Mouse (Mus musculus): ENCODE measurements around the gene Pfdn2. TPM values are rescaled to one million over a fixed set of nuclear protein-coding genes. Genes with fewer than 3 reads are reported as not detected.
A peak's percentile ranks its signal among the peaks of the same experiment; 100 is the strongest.
"Not testable (repeated sequence)": the region's sequence is repeated elsewhere in the genome, so short reads cannot be mapped to it uniquely, and the experiment has no call there.

The Pfdn2 gene
- 100 to 1,000 TPM in 1 of 2 experiments, 10 to 100 TPM in 1; 97.9 to 112 TPM for total RNA-seq (2021)
- long read RNA-seq, experiment 1, transcript Pfdn2-202 (4 exons, 1,735 nt): major isoform, 56 of 57 reads
- long read RNA-seq, experiment 1, partial matches to known transcripts: 0 of 57 reads
- long read RNA-seq, experiment 1, other reads (novel, unspliced or antisense): 1 of 57 reads
- long read RNA-seq, experiment 2, transcript Pfdn2-202 (4 exons, 1,735 nt): major isoform, 40 of 44 reads
- long read RNA-seq, experiment 2, partial matches to known transcripts: 1 of 44 reads
- long read RNA-seq, experiment 2, other reads (novel, unspliced or antisense): 2 of 44 reads

GRCm38 (mm10) chr1:171345225-171346094 lies at the start of gene Pfdn2, which contains the start of gene Nit1:
Pfdn2 (plus strand) TSS chr1:171345670.
Nit1 (minus strand) TSS chr1:171345646.
- DNase-seq (ENCODE audit: low spot score in 2 of 2): peak; percentile 79 to 90

- no peak for DNase-seq (ENCODE audit: low spot score in 2 of 2)
These were observed 47.2 kb upstream of the Pfdn2 start for GRCm38 (mm10) chr1:171298226-171298625.

GRCm38 (mm10) chr1:171306157-171306556 lies 39.3 kb upstream of the Pfdn2 start:
- DNase-seq (ENCODE audit: low spot score in 2 of 2): not testable (repeated sequence)

GRCm38 (mm10) chr1:171309321-171309720 lies 36.1 kb upstream of the Pfdn2 start:
- DNase-seq (ENCODE audit: low spot score in 2 of 2): no peak

- DNase-seq (ENCODE audit: low spot score in 2 of 2): no peak
These were observed 25.7 kb upstream of the Pfdn2 start for GRCm38 (mm10) chr1:171319748-171320147.

- DNase-seq (ENCODE audit: low spot score in 2 of 2): no peak
These were observed 25.3 kb upstream of the Pfdn2 start for GRCm38 (mm10) chr1:171320151-171320550.

- DNase-seq (ENCODE audit: low spot score in 2 of 2): no peak
These were observed 24.1 kb upstream of the Pfdn2 start for GRCm38 (mm10) chr1:171321415-171321814.

- no peak for DNase-seq (ENCODE audit: low spot score in 2 of 2)
These were observed 23.5 kb upstream of the Pfdn2 start for GRCm38 (mm10) chr1:171322012-171322411.

GRCm38 (mm10) chr1:171325571-171325970 lies 19.9 kb upstream of the Pfdn2 start:
- DNase-seq (ENCODE audit: low spot score in 2 of 2): no peak

- DNase-seq (ENCODE audit: low spot score in 2 of 2): not testable (repeated sequence)
These were observed 18.9 kb upstream of the Pfdn2 start for GRCm38 (mm10) chr1:171326588-171326987.

GRCm38 (mm10) chr1:171328244-171328643 lies 17.2 kb upstream of the Pfdn2 start:
- no peak for DNase-seq (ENCODE audit: low spot score in 2 of 2)

- DNase-seq (ENCODE audit: low spot score in 2 of 2): peak; percentile 77 to 90
These were observed 16.5 kb upstream of the Pfdn2 start, which contains the start of gene Dedd for GRCm38 (mm10) chr1:171328839-171329432. Dedd (plus strand) TSS chr1:171329145.

GRCm38 (mm10) chr1:171329433-171330215 lies 15.8 kb upstream of the Pfdn2 start:
- peak in 1 of 2 experiments; percentile 85 for DNase-seq (ENCODE audit: low spot score in 2 of 2)

- DNase-seq (ENCODE audit: low spot score in 2 of 2): no peak
These were observed 15.3 kb upstream of the Pfdn2 start for GRCm38 (mm10) chr1:171330216-171330560.

GRCm38 (mm10) chr1:171342262-171343207 lies 2.9 kb upstream of the Pfdn2 start:
- DNase-seq (ENCODE audit: low spot score in 2 of 2): no peak

- peak in 1 of 2 experiments; percentile 37 for DNase-seq (ENCODE audit: low spot score in 2 of 2)
These were observed 1.4 kb upstream of the Pfdn2 start for GRCm38 (mm10) chr1:171343922-171344677.

GRCm38 (mm10) chr1:171344715-171345114 lies 755 bp upstream of the Pfdn2 start:
- DNase-seq (ENCODE audit: low spot score in 2 of 2): no peak

GRCm38 (mm10) chr1:171346095-171346450 lies 603 bp downstream of the Pfdn2 start:
- DNase-seq (ENCODE audit: low spot score in 2 of 2): no peak

GRCm38 (mm10) chr1:171348665-171349064 lies 3.2 kb downstream of the Pfdn2 start:
- DNase-seq (ENCODE audit: low spot score in 2 of 2): no peak

Measured in gastrocnemius, postnatal 4 days (tissue).